Mouse (Mus musculus): ENCODE results near the gene Thrap3.
"Not testable (repeated sequence)": the region's sequence is repeated elsewhere in the genome, so short reads cannot be mapped to it uniquely, and the experiment has no call there.

Thrap3 gene

GRCm38 (mm10) chr4:126165092-126165491, 37.5 kb downstream of the Thrap3 start:
- DNase-seq (ENCODE audit: low spot score), result not testable (repeated sequence)

- DNase-seq (ENCODE audit: low spot score), result no peak
Measured at GRCm38 (mm10) chr4:126163685-126164084, 38.9 kb downstream of the Thrap3 start.

GRCm38 (mm10) chr4:126163067-126163659, 39.4 kb downstream of the Thrap3 start, which contains the start of gene Sh3d21:
Gene Sh3d21 (minus strand): TSS chr4:126163491.
- DNase-seq (ENCODE audit: low spot score), result no peak

GRCm38 (mm10) chr4:126162544-126163066, 40.0 kb downstream of the Thrap3 start:
- peak; percentile 86 for DNase-seq (ENCODE audit: low spot score)

DNA sequence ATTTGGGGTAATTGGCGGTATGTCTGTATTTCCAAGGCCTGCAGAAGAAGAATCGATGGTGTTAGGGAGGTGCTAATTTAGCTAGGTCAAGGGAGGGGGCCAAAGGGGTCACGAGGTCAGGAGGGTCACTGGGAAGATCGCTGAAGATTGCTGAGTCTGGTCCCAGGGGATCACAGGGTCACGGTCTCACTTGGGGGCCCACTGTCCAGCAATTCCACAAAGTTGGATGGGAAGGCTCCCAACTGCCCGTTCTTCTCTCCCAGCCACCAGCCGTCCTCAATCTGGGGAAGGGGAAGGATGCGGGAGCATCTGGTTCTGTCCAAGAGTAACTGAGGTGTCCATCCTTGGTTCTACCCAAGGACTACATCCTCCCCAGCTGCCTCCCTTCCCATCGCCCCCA, 40.6 kb downstream of the Thrap3 start:
- no peak for DNase-seq (ENCODE audit: low spot score)

DNA sequence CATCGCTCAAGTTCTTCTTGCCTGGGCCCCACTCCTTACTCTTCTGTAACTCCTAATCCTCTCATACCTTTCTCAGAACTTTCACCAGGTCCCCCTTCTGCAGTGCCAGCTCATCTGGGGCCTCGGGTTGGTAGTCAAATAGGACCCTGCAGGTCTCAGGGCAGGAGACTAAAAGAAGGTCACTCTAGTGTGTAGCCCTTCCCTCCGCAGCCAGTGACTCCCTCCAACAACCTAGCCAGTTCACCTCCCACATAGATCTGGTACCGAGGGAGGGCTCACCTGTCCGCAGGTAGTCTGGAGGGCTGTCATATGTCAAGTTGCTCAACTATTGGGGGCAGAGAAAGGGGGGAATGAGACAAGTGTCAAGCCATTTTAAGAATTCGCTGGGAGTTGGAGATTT, 41.1 kb downstream of the Thrap3 start:
- DNase-seq (ENCODE audit: low spot score), result no peak

- DNase-seq (ENCODE audit: low spot score), result no peak
Measured at GRCm38 (mm10) chr4:126160981-126161380, 41.6 kb downstream of the Thrap3 start.

DNA sequence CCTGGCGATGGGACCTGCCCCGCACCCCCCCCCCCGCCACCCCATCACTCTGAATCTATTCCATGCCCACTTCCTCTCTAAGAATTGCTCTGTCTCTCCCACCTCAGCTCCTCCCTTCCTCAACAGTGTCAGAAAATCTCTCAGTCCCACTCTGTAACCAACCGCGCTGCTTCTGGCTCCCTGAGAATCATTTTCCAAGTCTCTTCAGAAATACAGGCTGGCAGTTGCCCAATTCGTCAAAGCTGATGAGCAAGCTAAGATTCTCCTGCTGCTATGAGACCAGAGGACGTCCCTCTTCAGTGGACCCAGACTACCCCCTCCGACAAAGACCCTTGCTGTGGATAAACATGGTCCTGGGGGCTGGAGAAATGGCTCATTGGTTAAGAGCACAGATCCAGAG, 43.1 kb downstream of the Thrap3 start:
- DNase-seq (ENCODE audit: low spot score), result no peak

DNA sequence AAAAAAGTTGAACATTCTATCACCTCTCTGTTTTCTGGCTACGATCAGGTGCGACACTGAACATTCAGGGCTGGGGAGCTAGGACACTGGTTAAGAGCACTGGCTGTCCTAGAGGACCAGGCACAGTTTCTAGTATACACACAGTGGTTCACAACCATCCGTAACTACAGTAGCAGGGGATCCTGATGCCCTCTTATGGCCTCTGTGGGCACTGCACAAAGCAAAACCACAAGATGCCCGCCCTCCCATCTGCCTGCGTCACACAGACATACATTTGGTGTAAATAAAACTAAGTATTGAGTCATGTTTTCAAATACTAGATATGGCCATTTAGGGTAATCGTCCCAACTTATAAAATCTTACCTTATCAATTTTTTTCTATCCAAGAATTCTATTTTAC, 45.0 kb downstream of the Thrap3 start:
- DNase-seq (ENCODE audit: low spot score), result no peak

GRCm38 (mm10) chr4:126156617-126157016, 45.9 kb downstream of the Thrap3 start:
- DNase-seq (ENCODE audit: low spot score), result no peak

- no peak for DNase-seq (ENCODE audit: low spot score)
Measured at GRCm38 (mm10) chr4:126155869-126156268, 46.7 kb downstream of the Thrap3 start.

DNA sequence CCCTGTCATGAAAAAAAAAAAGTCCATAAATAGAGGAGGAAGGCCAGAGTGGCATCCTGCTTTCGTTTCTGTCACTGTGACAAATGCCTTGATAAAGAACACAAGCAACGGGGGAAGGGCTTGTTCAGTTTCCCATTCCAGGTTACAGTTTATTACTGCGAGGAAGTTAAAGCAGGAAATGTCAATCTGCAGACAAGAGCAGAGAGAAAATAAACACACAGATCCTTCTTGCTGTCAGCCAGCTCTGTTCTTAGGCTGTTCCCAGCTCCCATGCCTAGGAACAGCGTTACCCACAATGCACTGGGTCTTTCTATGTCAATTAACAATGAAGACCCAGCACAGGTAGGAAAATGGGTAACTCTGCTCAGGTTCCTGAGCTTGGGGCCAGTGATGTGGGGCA, 47.4 kb downstream of the Thrap3 start:
- DNase-seq (ENCODE audit: low spot score), result no peak

DNA sequence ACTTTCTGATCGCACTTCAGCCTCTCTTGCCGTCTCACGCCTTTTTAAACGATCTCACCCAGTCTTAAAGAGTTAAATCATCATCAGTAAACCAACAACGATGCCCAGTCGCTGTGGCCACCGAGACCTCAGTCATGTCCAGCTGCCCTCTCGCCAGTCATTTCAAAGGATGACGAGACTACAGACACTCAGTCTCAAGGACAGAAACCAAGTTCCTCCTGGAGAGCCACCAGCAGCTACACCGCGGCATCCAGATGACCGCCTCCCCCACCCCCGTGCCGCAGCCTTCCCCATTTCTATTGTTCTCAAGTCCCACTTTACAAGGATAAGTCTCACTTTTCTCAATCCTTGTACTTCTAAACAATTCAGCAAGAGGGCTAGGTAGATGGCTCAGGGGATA, 49.7 kb downstream of the Thrap3 start:
- no peak for DNase-seq (ENCODE audit: low spot score)

GRCm38 (mm10) chr4:126151701-126152440, 50.7 kb downstream of the Thrap3 start:
- DNase-seq (ENCODE audit: low spot score), result no peak

- DNase-seq (ENCODE audit: low spot score), result no peak
Measured at GRCm38 (mm10) chr4:126150949-126151320, 51.6 kb downstream of the Thrap3 start.

- DNase-seq (ENCODE audit: low spot score), result peak; percentile 77
Measured at GRCm38 (mm10) chr4:126150297-126150948, 52.1 kb downstream of the Thrap3 start.

GRCm38 (mm10) chr4:126149798-126150197, 52.8 kb downstream of the Thrap3 start:
- DNase-seq (ENCODE audit: low spot score), result no peak

- DNase-seq (ENCODE audit: low spot score), result no peak
Measured at GRCm38 (mm10) chr4:126149041-126149676, 53.4 kb downstream of the Thrap3 start.

GRCm38 (mm10) chr4:126148161-126148961, 54.2 kb downstream of the Thrap3 start:
- DNase-seq (ENCODE audit: low spot score), result peak; percentile 55

DNA sequence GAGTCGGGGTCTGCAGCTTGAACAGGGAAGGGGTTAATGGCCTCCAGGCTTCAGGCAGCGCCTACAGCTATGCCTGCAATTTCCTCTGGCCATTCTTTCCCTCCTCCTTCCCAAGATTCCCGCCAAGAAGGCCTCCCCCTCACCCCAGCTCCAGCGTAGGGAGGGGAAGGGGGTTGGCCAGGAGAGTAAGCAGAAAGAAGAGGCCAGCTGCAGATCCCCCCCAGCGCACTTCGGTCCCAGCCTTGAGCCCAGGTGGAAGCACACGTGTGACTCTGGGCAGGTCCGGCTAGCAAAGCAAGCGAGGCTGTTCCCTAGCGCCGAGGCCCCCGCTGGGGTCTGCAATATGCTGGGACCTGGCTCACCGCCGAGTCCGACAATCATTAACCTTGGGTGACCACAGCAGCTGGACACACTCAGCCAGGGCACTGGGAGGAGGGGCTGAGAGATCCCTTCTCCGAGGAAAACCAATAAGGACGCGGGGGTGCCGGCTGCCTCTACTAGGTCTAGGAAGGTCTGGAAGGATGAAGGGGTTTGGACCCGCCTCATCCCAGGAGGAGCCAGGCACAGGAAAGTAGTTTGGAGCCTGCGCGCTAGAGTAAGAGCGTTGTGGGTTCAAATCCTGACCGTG, 54.9 kb downstream of the Thrap3 start, which contains the start of gene Eva1b:
Eva1b (plus strand) TSS at position 212 of the 628 bp plus-strand sequence.
- peak; percentile 72 for DNase-seq (ENCODE audit: low spot score)

- no peak for DNase-seq (ENCODE audit: low spot score)
Measured at GRCm38 (mm10) chr4:126146974-126147532, 55.5 kb downstream of the Thrap3 start.
